In genomic region chr1:105993601-105994209, GRCm38 (mm10) we compare ENCODE assay signal across 8 mouse cellular contexts. TPM values are rescaled to one million over a fixed set of nuclear protein-coding genes. Genes with fewer than 3 reads are reported as not detected.
DNase-seq lines count a peak whose midpoint lies in the region; ATAC-seq and TF ChIP-seq lines count a peak whose summit lies in the region.

No protein-coding gene starts in this region.

- peaks cover 58% of the 10 kb centered on the region for H3K4me1 ChIP-seq in G1E (ENCODE audit: insufficient read depth, low read depth, low read length)
- H3K4me1 ChIP-seq in forebrain, postnatal 0 days (ENCODE audit: insufficient read depth) = peaks cover 10% of the 10 kb centered on the region
- H3K4me1 ChIP-seq in lung, embryonic 15.5 days = peaks cover 38% of the 10 kb centered on the region
- peaks cover 8% of the 10 kb centered on the region; the same call in 1 of the 2 replicates for H3K4me1 ChIP-seq in olfactory bulb, adult 2 months (ENCODE audit: control insufficient read depth, insufficient read depth, low read length)

- peak overlapping the region; percentile 97 for H3K4me2 ChIP-seq in forebrain, postnatal 0 days (ENCODE audit: low read depth)
- peak overlapping the region; percentile 98 for H3K4me2 ChIP-seq in lung, embryonic 15.5 days

- peak; percentile 90 for DNase-seq in G1E (ENCODE audit: low spot score)
- peak; percentile 90 to 92 for DNase-seq in cerebellum, adult 18-20 months
- peak; percentile 81 for DNase-seq in forebrain, postnatal 0 days
- peak; percentile 90 for DNase-seq in heart, postnatal 4 days
- DNase-seq in layer of hippocampus, adult 9-10 months (ENCODE audit: low spot score) = peak; percentile 57
- DNase-seq in thymus, adult 18-20 months = peak; percentile 79 to 82

- no peak for TF ChIP-seq CTCF in G1E (IDR thresholded peaks at IDR 0.05; ENCODE audit: low read depth, low read length)
- TF ChIP-seq CTCF in forebrain, postnatal 0 days (IDR thresholded peaks at IDR 0.05; ENCODE audit: low read depth) = no peak
- no peak for TF ChIP-seq CTCF in olfactory bulb, adult 2 months (IDR thresholded peaks at IDR 0.05; ENCODE audit: insufficient read depth, low read depth, low read length)

- no peaks in the 10 kb centered on the region for H3K27me3 ChIP-seq in G1E (ENCODE audit: insufficient read depth, low read length)
- H3K27me3 ChIP-seq in forebrain, postnatal 0 days (ENCODE audit: insufficient read depth, low read length) = no peaks in the 10 kb centered on the region
- no peaks in the 10 kb centered on the region for H3K27me3 ChIP-seq in lung, embryonic 15.5 days

- H3K36me3 ChIP-seq in G1E (replicated peaks) = peaks cover 17% of the 10 kb centered on the region
- H3K36me3 ChIP-seq in forebrain, postnatal 0 days (ENCODE audit: insufficient read depth) = no peaks in the 10 kb centered on the region
- no peaks in the 10 kb centered on the region for H3K36me3 ChIP-seq in lung, embryonic 15.5 days

- H3K9me3 ChIP-seq in G1E (replicated peaks) = no peaks in the 10 kb centered on the region
- no peaks in the 10 kb centered on the region for H3K9me3 ChIP-seq in forebrain, postnatal 0 days (ENCODE audit: low read length)
- no peaks in the 10 kb centered on the region for H3K9me3 ChIP-seq in lung, embryonic 15.5 days

- peak overlapping the region; percentile 94 for H3K4me3 ChIP-seq in G1E (ENCODE audit: low read depth, low read length)
- H3K4me3 ChIP-seq in forebrain, postnatal 0 days (ENCODE audit: low read depth, low read length) = peak overlapping the region; percentile 83
- H3K4me3 ChIP-seq in lung, embryonic 15.5 days = peak overlapping the region; percentile 58
- H3K4me3 ChIP-seq in olfactory bulb, adult 2 months (ENCODE audit: insufficient read depth, low read depth, low read length) = peak overlapping the region; percentile 69

- TF ChIP-seq POLR2A in olfactory bulb, adult 2 months (IDR thresholded peaks at IDR 0.05; ENCODE audit: insufficient read depth, low read depth, low read length) = peak; percentile 72

- H3K27ac ChIP-seq in forebrain, postnatal 0 days (ENCODE audit: low read depth, low read length) = 0 out of 2 replicates have a peak overlapping the region, but pooled peaks have one; percentile 50
- H3K27ac ChIP-seq in lung, embryonic 15.5 days = peak overlapping the region; percentile 72
- peak overlapping the region; percentile 9; the same call in 1 of the 2 replicates for H3K27ac ChIP-seq in olfactory bulb, adult 2 months (ENCODE audit: insufficient read depth, low read depth, low read length)

- 4% methylated on average over 37 of the region's 37 CpGs for WGBS in forebrain, postnatal 0 days
- WGBS in lung, embryonic 15.5 days = under 1% methylated on average over 37 of the region's 37 CpGs
- under 1% methylated on average over 37 of the region's 37 CpGs for WGBS in olfactory bulb, adult 2 months

- ATAC-seq in G1E (ENCODE audit: extremely low read depth, insufficient number of reproducible peaks, low FRiP score, poor library complexity, severe bottlenecking) = peak; percentile 54
- ATAC-seq in forebrain, postnatal 0 days = peak; percentile 48
- ATAC-seq in lung, embryonic 15.5 days (ENCODE audit: borderline replicate concordance, extremely low read depth, low FRiP score, low TSS enrichment) = peak; percentile 52; the same call in 1 of the 2 replicates

- peak overlapping the region; percentile 64 for H3K9ac ChIP-seq in forebrain, postnatal 0 days
- H3K9ac ChIP-seq in lung, embryonic 15.5 days = peak overlapping the region; percentile 70

RNA-seq across cellular contexts. Expression of gene Zcchc2, which starts 3.5 kb away (rescaled TPM):
- 36.7 and 44.7 TPM in 2 replicates for total RNA-seq in G1E (2014; fragmentation: Nextera tagmentation)
- 13.4 and 13.7 TPM in 2 replicates for total RNA-seq in G1E (2017)
- polyA plus RNA-seq in G1E (2012) = 13.0 and 13.7 TPM in 2 replicates
- total RNA-seq in forebrain, postnatal 0 days (2014; rRNA removed) = 11.8 and 14.2 TPM in 2 replicates
- polyA plus RNA-seq in forebrain, postnatal 0 days (2015; fragmentation: Nextera tagmentation; extraction: Ambion mirVana) = 1.4 and 2.0 TPM in 2 replicates
- 1 to 10 TPM; 8.7 to 9.1 TPM for total RNA-seq in heart, postnatal 4 days (2021)
- 2.0 and 2.3 TPM in 2 replicates for polyA plus RNA-seq in lung, embryonic 15.5 days (2015; fragmentation: Nextera tagmentation; extraction: Ambion mirVana)
- not detected in 2 replicates for polyA plus RNA-seq in olfactory bulb, adult 2 months (2012; ENCODE audit: insufficient read depth, insufficient read length, low replicate concordance, missing spikeins)

Comparison
In these comparisons a context has a peak if more than half of its experiments do, and no peak if none do; other contexts are left out.
1. Peak in every context shown above with its lines: DNase-seq, ATAC-seq, H3K4me3 ChIP-seq and H3K27ac ChIP-seq.
2. H3K27ac ChIP-seq: peak in every context shown above with its lines; median percentile 72 in lung, embryonic 15.5 days; 50 in forebrain, postnatal 0 days; 9 in olfactory bulb, adult 2 months.